Mouse (Mus musculus): Measurements from ENCODE around the gene Ptprg.

Ptprg gene

GRCm38 (mm10) chr14:11833678-11834077 lies 280.3 kb downstream of the Ptprg start:
- no peak for DNase-seq

DNA sequence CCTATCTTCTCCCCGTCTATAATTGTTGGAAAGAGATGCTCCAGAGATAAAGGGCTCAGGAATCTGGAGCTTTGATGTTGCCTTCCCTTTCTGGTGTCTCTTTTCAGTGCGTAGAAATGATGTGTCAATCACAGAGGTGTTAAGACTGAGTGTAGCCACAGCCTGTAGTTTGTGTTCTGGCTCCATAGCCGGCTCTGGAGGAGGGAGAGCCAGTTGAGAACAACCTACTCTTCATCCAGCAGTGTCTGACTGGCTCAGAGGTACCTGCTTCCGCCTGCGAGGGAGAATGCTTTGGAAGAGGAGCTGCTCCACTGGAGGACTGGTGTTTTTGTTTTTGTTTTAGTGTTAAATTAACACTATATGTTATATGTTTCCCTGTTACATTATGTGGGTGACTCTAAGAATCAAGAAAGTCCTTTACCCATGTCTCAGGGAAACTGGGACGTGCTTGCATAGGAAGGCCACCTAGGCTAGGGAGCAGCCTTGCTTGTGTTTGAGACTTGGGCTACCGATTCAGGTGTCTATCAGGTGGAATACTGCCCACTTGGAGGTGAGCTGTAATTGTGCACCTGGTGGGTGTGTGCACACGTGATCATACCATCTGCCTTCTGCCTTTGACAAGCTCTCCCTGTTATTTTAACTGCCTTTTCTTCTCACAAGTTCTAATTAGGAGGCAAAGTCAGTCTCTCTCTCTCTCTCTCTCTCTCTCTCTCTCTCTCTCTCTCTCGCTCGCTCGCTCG lies 282.5 kb downstream of the Ptprg start:
- DNase-seq, result peak in 1 of 2 experiments; percentile 53

- DNase-seq, result no peak
Observed at GRCm38 (mm10) chr14:11837714-11838113, 284.4 kb downstream of the Ptprg start.

DNA sequence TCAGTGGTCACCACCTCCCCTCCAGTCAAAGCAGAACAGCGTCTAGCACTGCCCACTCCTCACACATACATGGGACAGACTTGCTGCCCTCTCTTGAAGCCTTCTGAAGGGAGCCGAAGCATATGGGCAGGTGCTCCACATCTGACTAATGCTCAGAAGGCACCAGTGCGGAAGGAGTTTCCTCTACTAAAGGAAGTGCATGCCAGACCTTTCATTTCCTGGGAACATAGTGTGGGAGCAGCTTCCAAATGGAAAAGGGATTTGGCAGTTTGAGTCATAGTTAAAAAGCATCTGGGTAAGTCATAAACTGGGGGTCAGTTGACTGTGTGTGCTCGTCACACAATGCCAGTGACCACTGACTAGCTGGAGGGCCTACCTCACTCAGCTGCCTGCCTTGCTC lies 288.3 kb downstream of the Ptprg start:
- no peak for DNase-seq

- peak; percentile 57 to 66 for DNase-seq
Observed at GRCm38 (mm10) chr14:11852896-11853295, 299.6 kb downstream of the Ptprg start.

DNA sequence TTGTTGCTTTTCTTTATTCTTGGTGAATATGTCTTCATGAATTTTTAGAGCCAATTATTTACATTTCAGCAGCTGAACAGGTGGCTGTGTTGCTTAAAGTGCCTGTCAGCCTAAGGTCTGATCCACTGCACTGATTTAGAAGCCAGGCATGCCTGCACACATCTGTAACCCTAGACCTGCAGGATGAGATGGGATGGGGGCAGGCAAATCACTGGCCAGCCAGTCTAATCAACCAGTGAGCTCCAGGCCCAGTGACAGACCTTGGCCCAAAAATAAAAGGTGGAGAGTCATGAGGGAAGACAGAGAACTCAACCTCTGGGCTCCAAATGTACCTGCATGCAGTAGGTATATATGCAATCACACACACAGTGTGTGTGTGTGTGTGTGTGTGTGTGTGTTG lies 302.2 kb downstream of the Ptprg start:
- no peak for DNase-seq

- DNase-seq, result peak in 1 of 2 experiments; percentile 42
Observed at GRCm38 (mm10) chr14:11857928-11858481, 304.7 kb downstream of the Ptprg start.

DNA sequence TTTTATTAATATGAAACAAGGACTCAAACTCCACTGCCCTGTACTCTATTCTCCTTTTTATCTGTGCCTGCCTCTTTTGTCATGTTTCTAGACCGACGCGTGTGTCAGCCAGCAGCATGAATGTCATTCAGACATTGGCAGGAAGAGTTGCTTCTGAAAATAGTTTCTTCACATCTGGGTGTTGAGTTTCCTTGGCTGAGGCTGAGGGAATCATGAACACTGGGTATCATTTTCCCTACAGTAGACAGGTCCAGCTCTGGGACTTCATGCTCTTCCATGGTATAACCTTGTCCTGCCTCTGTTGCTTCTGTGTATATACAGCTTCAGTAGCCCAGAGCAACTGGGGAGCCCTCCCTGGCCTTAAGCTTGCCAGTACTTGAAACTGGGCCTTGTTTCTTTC lies 310.0 kb downstream of the Ptprg start:
- DNase-seq, result no peak

DNA sequence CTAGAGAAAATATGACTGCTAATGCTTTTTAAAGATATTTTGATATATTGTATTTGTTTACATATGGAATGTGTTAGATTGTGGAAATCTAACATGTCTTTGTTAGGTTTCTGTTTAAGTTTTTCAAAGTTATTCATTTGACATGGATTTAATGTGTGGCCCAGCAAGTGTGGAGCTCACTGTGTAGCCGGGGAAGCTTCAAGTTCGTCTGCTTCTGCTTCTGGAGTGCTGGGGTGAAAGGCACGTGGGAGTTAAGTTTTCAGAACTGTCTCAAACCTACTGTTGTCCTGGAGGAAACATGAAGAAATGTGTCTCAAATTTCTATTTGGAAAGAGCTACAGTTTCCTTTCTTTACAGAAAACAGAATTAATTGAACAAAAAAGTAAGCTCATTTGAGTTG lies 311.5 kb downstream of the Ptprg start:
- no peak for DNase-seq

DNA sequence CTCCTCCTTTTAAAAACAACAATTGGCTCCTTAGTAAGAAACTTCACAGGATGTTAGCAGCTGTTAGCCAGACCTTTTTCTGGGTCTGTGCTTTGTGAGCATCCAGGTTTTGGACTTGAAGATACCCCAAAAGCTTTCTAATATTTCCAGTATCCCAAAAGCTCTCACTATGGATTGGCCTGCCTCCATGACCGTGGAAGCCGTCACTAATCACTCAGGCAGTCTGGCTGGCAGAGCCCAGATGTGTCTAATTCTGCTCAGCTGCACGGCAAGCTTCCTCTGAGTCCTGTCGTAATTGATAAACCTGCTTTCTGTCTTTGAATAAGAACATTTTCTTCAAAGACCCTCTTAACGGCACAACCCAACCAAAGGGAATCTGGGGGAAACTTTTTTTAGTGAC lies 312.0 kb downstream of the Ptprg start:
- DNase-seq, result no peak

GRCm38 (mm10) chr14:11865872-11866271 lies 312.5 kb downstream of the Ptprg start:
- no peak for DNase-seq

GRCm38 (mm10) chr14:11866416-11866815 lies 313.1 kb downstream of the Ptprg start:
- no peak for DNase-seq

GRCm38 (mm10) chr14:11868636-11869035 lies 315.3 kb downstream of the Ptprg start:
- DNase-seq, result no peak

DNA sequence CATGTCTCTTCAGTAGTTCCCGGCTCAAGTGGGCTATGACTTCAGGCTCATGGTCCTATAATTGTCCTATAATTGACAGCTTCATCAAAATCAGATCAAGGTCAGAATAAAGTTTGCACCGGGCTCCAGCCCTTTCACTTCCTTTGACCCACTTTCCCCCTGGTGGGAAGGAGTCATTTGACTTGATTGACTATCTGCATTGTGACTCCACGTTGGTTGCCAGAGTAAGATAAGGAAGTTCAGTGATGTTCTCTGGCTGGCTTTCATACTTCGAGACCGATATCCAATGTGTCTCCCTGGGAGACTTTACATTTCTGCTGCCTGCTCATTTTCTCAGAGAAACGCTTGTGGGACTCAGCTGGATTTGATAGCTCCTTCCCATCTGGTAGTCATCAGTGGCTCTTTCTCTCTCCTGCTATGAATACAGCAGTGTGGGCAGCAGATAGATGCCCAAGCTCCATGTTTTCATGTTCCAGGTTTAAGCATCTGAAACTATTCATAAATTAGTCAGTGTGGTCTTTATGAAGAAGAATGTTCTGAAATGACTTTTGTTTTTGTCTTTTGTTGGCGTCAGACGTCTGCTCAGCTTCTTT lies 318.5 kb downstream of the Ptprg start:
- no peak for DNase-seq

DNA sequence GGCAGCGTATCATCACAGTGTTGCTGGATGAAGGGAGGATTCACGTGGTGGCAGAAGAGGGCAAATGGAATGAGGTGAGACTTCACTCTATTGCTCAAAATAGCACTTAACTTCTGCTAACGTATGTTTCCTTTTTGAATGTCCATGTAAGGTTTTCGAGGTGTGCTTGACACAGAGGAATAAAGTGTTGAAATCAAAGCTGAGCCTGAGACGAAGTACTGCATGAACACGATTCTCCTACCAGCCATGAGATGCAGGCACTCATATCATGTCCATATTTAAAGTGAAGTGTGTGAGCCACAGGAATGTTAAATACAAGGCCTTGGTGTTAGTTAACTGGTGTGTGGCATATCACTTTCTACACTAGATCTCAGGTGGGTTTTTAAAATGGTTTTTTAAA lies 320.9 kb downstream of the Ptprg start:
- DNase-seq, result no peak

DNA sequence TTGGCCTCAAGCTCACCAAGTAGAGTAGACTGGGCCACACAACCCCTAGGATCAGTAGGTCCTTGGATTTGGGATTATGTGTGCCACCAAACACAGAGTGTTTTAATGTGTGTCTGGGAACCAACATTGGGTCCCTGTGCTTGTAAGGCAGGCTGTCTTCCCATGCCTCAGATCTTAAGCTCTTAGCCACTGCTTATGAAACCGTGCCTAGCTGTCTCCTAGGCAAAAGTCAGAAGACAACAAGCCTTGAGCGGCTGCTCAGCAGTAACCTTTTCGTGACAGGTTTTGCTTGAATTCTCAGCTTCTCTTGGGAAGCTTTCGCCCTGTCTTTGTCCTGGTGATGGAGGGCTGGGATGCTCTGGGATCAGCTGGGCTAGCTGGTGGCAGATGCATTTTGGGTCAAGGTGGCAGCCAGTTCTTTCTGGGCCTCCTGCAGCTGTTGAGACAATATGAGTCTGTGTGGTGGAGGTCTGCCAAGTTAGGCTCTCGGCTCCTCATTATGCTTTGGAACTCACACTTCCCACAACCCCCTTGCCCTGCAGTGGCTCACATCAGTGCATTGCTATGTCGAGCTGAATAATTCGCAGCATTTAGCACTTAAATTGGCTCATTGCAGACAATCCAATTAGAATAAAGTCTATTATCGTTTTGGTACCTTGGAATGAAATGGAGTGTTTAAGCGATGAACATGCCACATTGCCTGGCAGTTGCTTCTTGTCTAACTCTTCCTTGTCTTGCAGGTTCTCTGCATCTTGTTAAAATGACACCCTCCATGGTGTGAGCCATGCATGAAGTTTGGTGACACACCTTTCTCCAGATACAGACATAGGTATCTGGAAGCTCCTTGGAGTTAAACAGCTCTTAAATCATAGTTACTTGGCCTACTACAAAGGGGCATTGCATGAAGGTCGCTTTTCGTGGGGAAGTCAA lies 321.9 kb downstream of the Ptprg start:
- peak in 1 of 2 experiments; percentile 21 for DNase-seq

- DNase-seq, result no peak
Observed at GRCm38 (mm10) chr14:11881082-11881481, 327.8 kb downstream of the Ptprg start.

- peak; percentile 18 to 45 for DNase-seq
Observed at GRCm38 (mm10) chr14:11883142-11883921, 330.0 kb downstream of the Ptprg start.

- DNase-seq, result no peak
Observed at GRCm38 (mm10) chr14:11883995-11884394, 330.7 kb downstream of the Ptprg start.

- no peak for DNase-seq
Observed at GRCm38 (mm10) chr14:11886417-11886816, 333.1 kb downstream of the Ptprg start.

- no peak for DNase-seq
Observed at GRCm38 (mm10) chr14:11890890-11891289, 337.6 kb downstream of the Ptprg start.

GRCm38 (mm10) chr14:11892621-11893020 lies 339.3 kb downstream of the Ptprg start:
- DNase-seq, result peak; percentile 13 to 17
